Mouse (Mus musculus): ENCODE data around the gene Usp46. TPM values are rescaled to one million over a fixed set of nuclear protein-coding genes. Genes with fewer than 3 reads are reported as not detected.

Gene Usp46
- polyA plus RNA-seq, 1 experiment from 2014 or later, result 29.5 TPM

- Histone ChIP-seq H3K4me1 (peaks cover 34% of the 10 kb centered on the region), H3K4me2 (no peak overlapping the region), H3K4me3 (no peak overlapping the region), H3K36me3 (peaks cover 64% of the 10 kb centered on the region), H3K27me3 (replicated peaks) (no peaks in the 10 kb centered on the region), H3K9me3 (replicated peaks) (no peaks in the 10 kb centered on the region), H3K27ac (no peak overlapping the region), H3K9ac (no peak overlapping the region)
- ATAC-seq, result no peak
- WGBS (ENCODE audit: insufficient replicate concordance), result 95% methylated on average over 16 of the region's 16 CpGs
Measured at GRCm38 (mm10) chr5:74048846-74049495, 19.3 kb downstream of the Usp46 start.

GRCm38 (mm10) chr5:74044591-74044990 is 23.6 kb downstream of the Usp46 start:
- no peak overlapping the region for H3K4me3 ChIP-seq
- no peak overlapping the region for H3K27ac ChIP-seq
- no peak for ATAC-seq
- no peaks in the 10 kb centered on the region for H3K9me3 ChIP-seq (replicated peaks)
- no peak overlapping the region for H3K4me2 ChIP-seq
- no peaks in the 10 kb centered on the region for H3K27me3 ChIP-seq (replicated peaks)
- peaks cover 44% of the 10 kb centered on the region for H3K36me3 ChIP-seq
- H3K4me1 ChIP-seq, result peaks cover 32% of the 10 kb centered on the region
- WGBS (ENCODE audit: insufficient replicate concordance), result 67% methylated on average over 7 of the region's 7 CpGs
- H3K9ac ChIP-seq, result no peak overlapping the region

- Histone ChIP-seq H3K4me2 (no peak overlapping the region), H3K4me1 (peaks cover 32% of the 10 kb centered on the region), H3K9ac (no peak overlapping the region), H3K9me3 (replicated peaks) (no peaks in the 10 kb centered on the region), H3K36me3 (peaks cover 46% of the 10 kb centered on the region), H3K27me3 (replicated peaks) (no peaks in the 10 kb centered on the region), H3K4me3 (no peak overlapping the region), H3K27ac (no peak overlapping the region)
- WGBS (ENCODE audit: insufficient replicate concordance), result 78% methylated on average over 6 of the region's 6 CpGs
- no peak for ATAC-seq
Measured at GRCm38 (mm10) chr5:74042796-74043340, 25.4 kb downstream of the Usp46 start.

- Histone ChIP-seq H3K4me1 (peaks cover 27% of the 10 kb centered on the region), H3K27ac (no peak overlapping the region), H3K27me3 (replicated peaks) (no peaks in the 10 kb centered on the region), H3K4me3 (no peak overlapping the region), H3K9ac (no peak overlapping the region), H3K9me3 (replicated peaks) (no peaks in the 10 kb centered on the region), H3K4me2 (no peak overlapping the region), H3K36me3 (peaks cover 53% of the 10 kb centered on the region)
- WGBS (ENCODE audit: insufficient replicate concordance), result 89% methylated on average over 4 of the region's 4 CpGs
- ATAC-seq, result no peak
Measured at GRCm38 (mm10) chr5:74040541-74040940, 27.7 kb downstream of the Usp46 start.

- Histone ChIP-seq H3K9ac (no peak overlapping the region), H3K27me3 (replicated peaks) (no peaks in the 10 kb centered on the region), H3K27ac (no peak overlapping the region), H3K4me1 (peaks cover 5% of the 10 kb centered on the region), H3K4me2 (no peak overlapping the region), H3K9me3 (replicated peaks) (no peaks in the 10 kb centered on the region), H3K4me3 (no peak overlapping the region), H3K36me3 (peaks cover 89% of the 10 kb centered on the region)
- WGBS (ENCODE audit: insufficient replicate concordance), result 79% methylated on average over 2 of the region's 2 CpGs
- ATAC-seq, result no peak
Measured at GRCm38 (mm10) chr5:74035454-74035853, 32.8 kb downstream of the Usp46 start.

- H3K9me3 ChIP-seq (replicated peaks), result no peaks in the 10 kb centered on the region
- no peaks in the 10 kb centered on the region; the same call in 1 of the 2 replicates for H3K4me1 ChIP-seq
- no peak overlapping the region for H3K4me2 ChIP-seq
- H3K4me3 ChIP-seq, result no peak overlapping the region
- no peak overlapping the region for H3K9ac ChIP-seq
- no peaks in the 10 kb centered on the region for H3K27me3 ChIP-seq (replicated peaks)
- no peak for ATAC-seq
- H3K27ac ChIP-seq, result no peak overlapping the region
- 84% methylated on average over 4 of the region's 4 CpGs for WGBS (ENCODE audit: insufficient replicate concordance)
- H3K36me3 ChIP-seq, result peaks cover 92% of the 10 kb centered on the region
Measured at GRCm38 (mm10) chr5:74034177-74034576, 34.1 kb downstream of the Usp46 start.

- Histone ChIP-seq H3K27me3 (replicated peaks) (no peaks in the 10 kb centered on the region), H3K27ac (no peak overlapping the region), H3K9ac (no peak overlapping the region), H3K4me2 (no peak overlapping the region), H3K4me3 (no peak overlapping the region), H3K4me1 (no peaks in the 10 kb centered on the region; the same call in 1 of the 2 replicates), H3K9me3 (replicated peaks) (no peaks in the 10 kb centered on the region), H3K36me3 (peaks cover 93% of the 10 kb centered on the region)
- ATAC-seq, result no peak
- WGBS (ENCODE audit: insufficient replicate concordance), result 82% methylated on average over 7 of the region's 7 CpGs
Measured at GRCm38 (mm10) chr5:74029787-74030186, 38.4 kb downstream of the Usp46 start.

- H3K27ac ChIP-seq, result no peak overlapping the region
- no peaks in the 10 kb centered on the region for H3K9me3 ChIP-seq (replicated peaks)
- H3K4me3 ChIP-seq, result no peak overlapping the region
- 86% methylated on average over 25 of the region's 25 CpGs for WGBS (ENCODE audit: insufficient replicate concordance)
- ATAC-seq, result no peak
- H3K36me3 ChIP-seq, result peaks cover 92% of the 10 kb centered on the region
- no peaks in the 10 kb centered on the region for H3K27me3 ChIP-seq (replicated peaks)
- H3K4me1 ChIP-seq, result no peaks in the 10 kb centered on the region; the same call in 1 of the 2 replicates
- no peak overlapping the region for H3K4me2 ChIP-seq
- H3K9ac ChIP-seq, result no peak overlapping the region
Measured at GRCm38 (mm10) chr5:74028691-74029479, 39.3 kb downstream of the Usp46 start.

GRCm38 (mm10) chr5:74028221-74028620 is 40.0 kb downstream of the Usp46 start:
- no peaks in the 10 kb centered on the region for H3K27me3 ChIP-seq (replicated peaks)
- no peak overlapping the region for H3K9ac ChIP-seq
- no peaks in the 10 kb centered on the region; the same call in 1 of the 2 replicates for H3K4me1 ChIP-seq
- H3K4me3 ChIP-seq, result no peak overlapping the region
- no peak overlapping the region for H3K4me2 ChIP-seq
- H3K27ac ChIP-seq, result no peak overlapping the region
- WGBS (ENCODE audit: insufficient replicate concordance), result 61% methylated on average over 2 of the region's 2 CpGs
- H3K9me3 ChIP-seq (replicated peaks), result no peaks in the 10 kb centered on the region
- peaks cover 94% of the 10 kb centered on the region for H3K36me3 ChIP-seq
- no peak for ATAC-seq

GRCm38 (mm10) chr5:74020506-74020905 is 47.7 kb downstream of the Usp46 start:
- H3K4me2 ChIP-seq, result no peak overlapping the region
- no peak overlapping the region for H3K4me3 ChIP-seq
- peaks cover 92% of the 10 kb centered on the region for H3K36me3 ChIP-seq
- H3K4me1 ChIP-seq, result no peaks in the 10 kb centered on the region
- WGBS (ENCODE audit: insufficient replicate concordance), result 83% methylated on average over 4 of the region's 4 CpGs
- no peak overlapping the region for H3K9ac ChIP-seq
- H3K27ac ChIP-seq, result no peak overlapping the region
- no peaks in the 10 kb centered on the region for H3K27me3 ChIP-seq (replicated peaks)
- no peak for ATAC-seq
- H3K9me3 ChIP-seq (replicated peaks), result no peaks in the 10 kb centered on the region; the same call in 1 of the 2 replicates

GRCm38 (mm10) chr5:74018870-74019565 is 49.2 kb downstream of the Usp46 start:
- H3K27me3 ChIP-seq (replicated peaks), result no peaks in the 10 kb centered on the region
- H3K36me3 ChIP-seq, result peaks cover 94% of the 10 kb centered on the region
- H3K4me3 ChIP-seq, result no peak overlapping the region
- no peak overlapping the region for H3K9ac ChIP-seq
- no peak overlapping the region for H3K4me2 ChIP-seq
- H3K9me3 ChIP-seq (replicated peaks), result no peaks in the 10 kb centered on the region; the same call in 1 of the 2 replicates
- no peaks in the 10 kb centered on the region for H3K4me1 ChIP-seq
- ATAC-seq, result no peak
- 79% methylated on average over 8 of the region's 8 CpGs for WGBS (ENCODE audit: insufficient replicate concordance)
- no peak overlapping the region for H3K27ac ChIP-seq

- no peak overlapping the region for H3K27ac ChIP-seq
- no peaks in the 10 kb centered on the region for H3K4me1 ChIP-seq
- no peak overlapping the region for H3K4me2 ChIP-seq
- H3K27me3 ChIP-seq (replicated peaks), result no peaks in the 10 kb centered on the region
- ATAC-seq, result no peak
- H3K9ac ChIP-seq, result no peak overlapping the region
- H3K9me3 ChIP-seq (replicated peaks), result no peaks in the 10 kb centered on the region; the same call in 1 of the 2 replicates
- H3K4me3 ChIP-seq, result no peak overlapping the region
- 83% methylated on average over 5 of the region's 5 CpGs for WGBS (ENCODE audit: insufficient replicate concordance)
- peaks cover 95% of the 10 kb centered on the region for H3K36me3 ChIP-seq
Measured at GRCm38 (mm10) chr5:74017488-74017887, 50.7 kb downstream of the Usp46 start.
